Mouse (Mus musculus) erythroblast, embryonic 14.5 days (primary cell): ENCODE results near the gene Podn. TPM values are rescaled to one million over a fixed set of nuclear protein-coding genes. Genes with fewer than 3 reads are reported as not detected.

ENCODE experiments used
- H3K27me3 ChIP-seq: 2 replicates; pipeline ENCODE4 v1.6.1; 2012; ENCODE audit warnings: inconsistent platforms; ENCODE audit not compliant: control insufficient read depth
- H3K36me3 ChIP-seq: 2 replicates; pipeline ENCODE4 v1.6.1; 2012; ENCODE audit warnings: mild to moderate bottlenecking, inconsistent platforms; ENCODE audit not compliant: control insufficient read depth
- H3K4me1 ChIP-seq: 2 replicates; pipeline ENCODE4 v1.6.1; 2012; ENCODE audit warnings: inconsistent platforms; ENCODE audit not compliant: control insufficient read depth
- H3K4me3 ChIP-seq: replicated peaks from 2 replicates; pipeline ENCODE3; 2012; ENCODE audit warnings: moderate library complexity, mild to moderate bottlenecking, inconsistent platforms
- H3K9me3 ChIP-seq: 2 replicates; pipeline ENCODE4 v1.6.1; 2012; ENCODE audit warnings: low read length, inconsistent platforms, mixed read lengths; ENCODE audit not compliant: control insufficient read depth
- GATA1 ChIP-seq: IDR thresholded peaks from 2 replicates; pipeline ENCODE4 v1.6.1; 2012; ENCODE audit warnings: low read length, inconsistent platforms, mixed read lengths
- TAL1 ChIP-seq: IDR thresholded peaks from 3 replicates; pipeline ENCODE4 v1.6.1; 2012; ENCODE audit warnings: low read length, inconsistent platforms, mixed read lengths
- polyA plus RNA-seq: library from polyadenylated mRNA; stranded (reverse); fragments of >175 nt; gene quantifications from 2 replicates; pipeline ENCODE4 v1.2.3, GENCODE M21; 2012

Podn gene
- polyA plus RNA-seq, 1 experiment: 0.23 TPM

DNA sequence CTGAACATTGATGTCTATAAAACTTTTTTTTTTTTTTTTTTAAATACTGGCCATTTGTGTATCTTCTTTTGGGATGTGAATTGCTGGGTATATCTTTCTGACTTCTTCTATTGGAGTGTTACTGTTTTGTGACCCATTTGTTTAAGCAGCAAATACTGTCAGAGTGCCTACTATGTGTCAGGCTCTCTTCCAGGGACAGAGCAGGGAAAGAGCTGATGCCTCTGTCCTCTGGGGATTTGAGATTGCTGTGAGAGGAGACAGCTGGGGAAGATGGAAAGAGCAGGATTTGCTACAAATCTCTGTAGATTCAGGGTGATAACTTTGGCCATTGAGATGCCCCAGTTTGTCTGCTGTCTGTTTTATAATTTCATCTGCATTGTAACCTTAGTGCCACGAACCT is 96.9 kb downstream of the Podn start:
- Histone ChIP-seq H3K4me1 (no peaks in the 10 kb centered on the region), H3K27me3 (no peaks in the 10 kb centered on the region), H3K9me3 (no peaks in the 10 kb centered on the region), H3K36me3 (no peaks in the 10 kb centered on the region), H3K4me3 (no peak overlapping the region)
- no peak for TF ChIP-seq GATA1
- TF ChIP-seq TAL1: no peak

- no peaks in the 10 kb centered on the region for H3K9me3 ChIP-seq
- no peaks in the 10 kb centered on the region for H3K4me1 ChIP-seq
- H3K36me3 ChIP-seq: no peaks in the 10 kb centered on the region
- no peaks in the 10 kb centered on the region for H3K27me3 ChIP-seq
- no peak overlapping the region for H3K4me3 ChIP-seq
- no peak for TF ChIP-seq TAL1
- TF ChIP-seq GATA1: no peak
These were observed 97.5 kb downstream of the Podn start for GRCm38 (mm10) chr4:107998641-107999332.

DNA sequence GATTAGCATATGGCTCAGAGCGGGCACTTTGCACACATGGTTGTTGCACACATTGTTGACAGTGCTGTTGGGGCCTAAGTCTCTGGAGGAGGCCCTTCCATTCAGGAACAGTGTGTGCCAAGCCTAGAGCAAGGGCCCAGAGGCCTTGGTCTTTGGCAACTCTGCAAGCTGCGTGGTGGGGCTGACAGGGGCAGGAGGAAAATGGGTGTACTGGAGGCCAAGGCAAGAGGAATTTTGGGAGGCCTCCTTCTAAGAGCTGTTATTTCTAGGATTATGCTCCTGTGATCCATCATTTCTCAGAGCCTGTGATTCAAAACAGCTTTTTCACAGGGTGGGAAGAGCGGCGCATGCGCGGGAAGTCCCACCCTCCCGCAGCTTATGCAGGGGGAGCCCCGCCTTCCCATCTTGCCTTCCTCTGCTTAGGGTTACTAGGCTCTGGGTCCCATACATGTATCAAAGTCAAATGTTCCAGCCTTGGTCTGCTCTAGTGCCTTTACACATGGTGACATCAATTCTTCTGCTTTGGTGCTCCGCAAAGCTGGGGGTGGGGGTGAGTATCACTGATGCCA is 99.7 kb downstream of the Podn start:
- Histone ChIP-seq H3K9me3 (no peaks in the 10 kb centered on the region), H3K4me3 (no peak overlapping the region), H3K4me1 (no peaks in the 10 kb centered on the region), H3K27me3 (peaks cover 4% of the 10 kb centered on the region; the same call in 1 of the 2 replicates), H3K36me3 (no peaks in the 10 kb centered on the region)
- no peak for TF ChIP-seq GATA1
- TF ChIP-seq TAL1: no peak

DNA sequence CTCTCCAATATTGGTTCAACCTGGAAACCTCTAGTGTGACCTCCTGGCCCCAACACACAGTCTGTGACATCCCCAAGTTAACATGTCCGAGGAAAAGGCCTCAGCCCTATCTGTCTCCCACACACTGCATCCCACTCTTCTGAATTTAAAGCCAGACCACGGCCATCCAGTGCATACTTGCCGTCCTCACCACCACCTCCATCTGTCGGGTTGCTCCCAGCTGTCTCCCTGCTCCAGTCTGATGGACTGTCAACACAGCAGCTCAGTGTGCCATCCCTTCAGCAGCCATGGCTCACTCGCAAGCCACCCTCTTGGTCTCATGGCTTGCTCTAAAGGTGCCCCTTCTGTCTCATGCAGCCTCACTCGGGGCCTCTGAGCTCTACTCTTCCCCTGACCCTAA is 100.5 kb downstream of the Podn start:
- H3K27me3 ChIP-seq: peaks cover 9% of the 10 kb centered on the region
- H3K4me1 ChIP-seq: no peaks in the 10 kb centered on the region
- no peaks in the 10 kb centered on the region for H3K36me3 ChIP-seq
- no peak overlapping the region for H3K4me3 ChIP-seq
- no peaks in the 10 kb centered on the region for H3K9me3 ChIP-seq
- no peak for TF ChIP-seq TAL1
- TF ChIP-seq GATA1: no peak

GRCm38 (mm10) chr4:107995011-107995410 is 101.2 kb downstream of the Podn start:
- no peak overlapping the region for H3K4me3 ChIP-seq
- H3K4me1 ChIP-seq: no peaks in the 10 kb centered on the region
- H3K27me3 ChIP-seq: peaks cover 16% of the 10 kb centered on the region
- no peak for TF ChIP-seq GATA1
- TF ChIP-seq TAL1: no peak
- H3K9me3 ChIP-seq: no peaks in the 10 kb centered on the region
- H3K36me3 ChIP-seq: no peaks in the 10 kb centered on the region

DNA sequence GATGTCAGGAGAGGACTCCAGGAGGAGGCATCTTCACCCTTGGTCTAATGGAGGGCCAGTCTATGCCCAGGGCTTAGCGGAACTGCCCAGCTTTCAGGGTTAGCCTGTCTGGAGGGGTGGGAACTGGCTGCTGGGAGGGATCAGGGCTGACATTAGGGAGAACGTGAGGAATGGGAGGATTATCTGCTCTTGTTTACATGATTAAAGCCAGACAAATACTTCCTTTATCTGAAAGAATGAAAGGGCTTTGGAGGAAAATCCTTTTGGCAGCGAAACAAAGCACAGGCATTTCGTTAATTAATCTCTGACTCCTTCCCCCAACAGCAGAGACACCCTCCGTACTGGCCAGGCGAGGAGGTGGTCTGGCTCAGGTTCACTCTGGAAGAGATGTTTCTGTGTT is 104.4 kb downstream of the Podn start:
- Histone ChIP-seq H3K4me1 (no peaks in the 10 kb centered on the region), H3K4me3 (no peak overlapping the region), H3K36me3 (no peaks in the 10 kb centered on the region), H3K9me3 (no peaks in the 10 kb centered on the region), H3K27me3 (peaks cover 22% of the 10 kb centered on the region)
- TF ChIP-seq TAL1 (no peak), GATA1 (no peak)

DNA sequence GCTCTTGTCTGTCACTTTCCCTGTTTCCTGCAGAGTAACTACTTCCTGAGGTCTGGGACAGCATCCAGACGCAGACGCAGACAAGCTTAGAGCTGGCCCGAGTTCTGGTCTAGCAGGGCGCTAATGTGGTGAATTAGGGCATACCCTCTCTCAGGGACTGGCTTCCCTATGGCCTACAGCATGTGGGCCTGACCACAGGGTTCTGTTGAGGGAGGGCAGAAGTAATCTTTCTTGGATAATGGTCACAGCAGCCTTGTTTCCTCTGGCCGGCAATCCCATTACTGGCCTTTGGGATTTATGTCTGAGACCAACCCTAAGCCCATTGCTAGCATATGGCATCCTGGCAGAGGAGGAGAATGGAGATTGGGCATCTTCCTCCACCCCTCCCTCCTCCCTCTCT is 105.4 kb downstream of the Podn start:
- H3K9me3 ChIP-seq: no peaks in the 10 kb centered on the region
- no peak overlapping the region for H3K4me3 ChIP-seq
- TF ChIP-seq TAL1: no peak
- TF ChIP-seq GATA1: no peak
- no peaks in the 10 kb centered on the region for H3K4me1 ChIP-seq
- H3K27me3 ChIP-seq: peaks cover 22% of the 10 kb centered on the region
- H3K36me3 ChIP-seq: no peaks in the 10 kb centered on the region

DNA sequence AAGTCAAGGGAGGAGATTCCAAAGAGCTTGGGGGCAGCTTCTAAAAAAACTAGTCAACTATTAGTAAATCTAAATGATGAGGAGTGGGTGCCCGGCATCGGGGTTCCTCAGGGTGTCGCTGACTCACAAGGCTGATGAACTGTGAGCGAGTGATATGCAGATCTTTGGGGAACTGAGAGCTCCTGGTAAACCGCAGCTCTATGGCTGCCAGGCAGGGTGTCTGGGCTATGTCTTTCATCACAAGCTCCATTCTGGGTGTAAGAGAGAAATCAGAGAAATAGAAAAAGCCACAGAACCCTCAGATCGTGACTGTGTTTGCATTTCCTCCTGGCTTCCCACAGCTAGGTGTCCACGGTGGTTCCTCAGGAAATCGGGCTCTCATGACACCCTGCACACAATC is 107.3 kb downstream of the Podn start:
- Histone ChIP-seq H3K36me3 (no peaks in the 10 kb centered on the region), H3K9me3 (no peaks in the 10 kb centered on the region), H3K4me1 (no peaks in the 10 kb centered on the region), H3K4me3 (no peak overlapping the region), H3K27me3 (peaks cover 22% of the 10 kb centered on the region)
- TF ChIP-seq TAL1: no peak
- no peak for TF ChIP-seq GATA1

DNA sequence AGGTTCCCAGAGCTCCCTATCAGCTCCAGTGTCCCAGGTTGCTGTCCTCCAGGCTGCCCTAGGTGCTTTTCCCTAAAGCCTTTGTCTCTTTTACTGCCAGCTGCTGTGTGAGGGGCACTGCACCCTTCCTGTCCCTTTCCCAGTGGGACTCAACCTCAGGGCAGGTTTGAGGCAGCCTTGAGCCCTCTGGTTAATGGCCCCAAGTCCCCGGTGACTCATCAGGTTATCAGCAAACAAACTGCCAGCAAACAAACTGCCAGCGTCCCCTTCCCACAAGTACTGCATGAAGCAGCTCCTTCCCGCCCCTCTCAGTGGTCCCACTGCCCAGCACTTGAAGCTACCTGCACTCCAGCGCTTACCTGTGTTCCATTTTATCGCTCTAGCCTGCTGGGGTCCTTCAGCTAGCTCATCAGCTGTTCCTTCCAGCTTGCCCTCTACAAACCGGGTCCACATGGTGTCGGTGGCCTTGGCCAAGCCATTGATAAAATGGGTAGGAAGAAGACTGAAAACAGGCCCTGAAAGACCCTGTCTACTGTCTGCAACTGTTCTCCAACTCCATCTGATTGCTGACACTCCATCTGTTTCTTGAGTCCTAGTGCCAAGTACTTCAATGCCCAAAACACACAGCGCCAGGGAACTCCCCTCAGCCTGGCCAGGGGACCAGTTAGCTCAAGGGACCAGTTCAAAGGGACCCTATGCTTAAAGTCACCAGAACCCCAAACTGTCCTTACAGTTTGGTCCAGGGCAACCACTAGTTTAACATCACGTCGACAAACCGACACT is 109.7 kb downstream of the Podn start:
- H3K9me3 ChIP-seq: no peaks in the 10 kb centered on the region
- TF ChIP-seq TAL1: no peak
- TF ChIP-seq GATA1: no peak
- no peaks in the 10 kb centered on the region for H3K4me1 ChIP-seq
- no peaks in the 10 kb centered on the region for H3K36me3 ChIP-seq
- H3K27me3 ChIP-seq: peaks cover 19% of the 10 kb centered on the region
- no peak overlapping the region for H3K4me3 ChIP-seq
